Mouse (Mus musculus) lung, embryonic 14.5 days (tissue): Measurements from ENCODE around the gene Xndc1. TPM values are rescaled to one million over a fixed set of nuclear protein-coding genes. Genes with fewer than 3 reads are reported as not detected.
A peak's percentile ranks its signal among the peaks of the same experiment; 100 is the strongest.

Experiments used
- ATAC-seq: fragments of 200-750 bp; cut with Nextera tagmentation; 2 replicates; pipeline ENCODE4 v1.8.0; 2017; ENCODE audit warnings: mild to moderate bottlenecking, moderate TSS enrichment, moderate library complexity; ENCODE audit not compliant: insufficient read depth
- DNase-seq: peaks from one replicate; pipeline ENCODE4 v3.0.0-alpha.2; 2015
- H3K27ac ChIP-seq: fragments of 300-500 bp; sonication (generic); 2 replicates; pipeline ENCODE4 v1.5.1; 2014; ENCODE audit warnings: low read depth, mild to moderate bottlenecking, moderate library complexity
- H3K27me3 ChIP-seq: fragments of 300-500 bp; sonication (generic); 2 replicates; pipeline ENCODE4 v1.6.1; 2014; ENCODE audit warnings: low read length, control low read depth; ENCODE audit not compliant: insufficient read depth
- H3K36me3 ChIP-seq: fragments of 300-500 bp; sonication (generic); 2 replicates; pipeline ENCODE4 v1.6.1; 2014; ENCODE audit warnings: control low read depth; ENCODE audit not compliant: insufficient read depth
- H3K4me1 ChIP-seq: fragments of 300-500 bp; sonication (generic); 2 replicates; pipeline ENCODE4 v1.6.1; 2014; ENCODE audit warnings: antibody characterized with exemption, control low read depth; ENCODE audit not compliant: insufficient read depth
- H3K4me2 ChIP-seq: fragments of 300-500 bp; sonication (generic); 2 replicates; pipeline ENCODE4 v1.6.1; 2014; ENCODE audit warnings: mild to moderate bottlenecking
- H3K4me3 ChIP-seq: fragments of 300-500 bp; sonication (generic); 2 replicates; pipeline ENCODE4 v1.5.1; 2014; ENCODE audit warnings: low read depth, low read length
- H3K9ac ChIP-seq: fragments of 300-500 bp; sonication (generic); 2 replicates; pipeline ENCODE4 v1.6.1; 2014
- H3K9me3 ChIP-seq: fragments of 300-500 bp; sonication (generic); 2 replicates; pipeline ENCODE4 v1.6.1; 2016; ENCODE audit warnings: low read depth, low read length, control low read depth
- CTCF ChIP-seq: IDR thresholded peaks from 2 replicates; pipeline ENCODE4 v1.5.1; 2016; ENCODE audit warnings: antibody characterized with exemption, low read depth
- WGBS: fragments of 180-500 bp; shearing (Covaris S2); extraction: QIAGEN DNeasy Blood & Tissue Kit; methylation state at CpG from one replicate; pipeline ENCODE4 v1.1.7; 2014; 5-methylcytosine and 5-hydroxymethylcytosine counted together
- polyA plus RNA-seq: library from polyadenylated mRNA; unstranded; fragments of >200 nt; fragmentation: Nextera tagmentation; extraction: Ambion mirVana; gene quantifications from 2 replicates; pipeline ENCODE4 v1.2.1, GENCODE M21; 2014

The Xndc1 gene
- polyA plus RNA-seq, 1 experiment from 2014 or later, result 26.9 TPM

- no peak for TF ChIP-seq CTCF
- no peaks in the 10 kb centered on the region for H3K9me3 ChIP-seq
- WGBS, result 43% methylated on average over 5 of the region's 5 CpGs
- no peaks in the 10 kb centered on the region for H3K36me3 ChIP-seq
- peak within 1 kb of the TSS; percentile 69; the same call in 1 of the 2 replicates for H3K4me2 ChIP-seq
- peaks cover 8% of the 10 kb centered on the region; the same call in 1 of the 2 replicates for H3K4me1 ChIP-seq
- H3K27me3 ChIP-seq, result no peaks in the 10 kb centered on the region
- H3K9ac ChIP-seq, result no peak within 1 kb of the TSS
- H3K27ac ChIP-seq, result no peak within 1 kb of the TSS
- no peak within 1 kb of the TSS for H3K4me3 ChIP-seq
- no peak for DNase-seq
- ATAC-seq, result no peak
These were observed 36.2 kb downstream of the Xndc1 start, which contains the start of gene Art1 for GRCm38 (mm10) chr7:102101487-102101886. Gene Art1, plus strand, starts transcription at chr7:102101743.

DNA sequence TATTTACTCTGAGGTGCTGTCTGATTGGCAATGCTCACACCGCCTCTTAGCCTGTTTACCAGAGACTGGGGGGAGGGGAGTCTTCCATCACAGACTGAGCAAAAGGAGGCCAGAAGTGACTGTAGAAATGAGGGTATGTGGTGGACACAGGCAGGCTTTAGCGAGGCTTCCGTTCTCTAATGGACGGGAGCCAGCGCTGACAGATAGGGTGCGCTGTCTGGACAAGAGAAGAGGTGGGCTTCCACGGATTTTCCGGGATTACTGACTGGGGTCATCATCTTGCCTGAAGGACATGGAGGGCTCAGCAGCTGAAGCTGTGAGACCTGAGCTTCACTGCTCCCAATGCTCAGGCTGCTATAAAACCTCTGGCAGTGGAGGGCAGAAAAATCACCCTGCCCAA is 36.9 kb downstream of the Xndc1 start:
- H3K27ac ChIP-seq, result no peak overlapping the region
- no peak overlapping the region for H3K4me3 ChIP-seq
- no peak overlapping the region for H3K4me2 ChIP-seq
- 45% methylated on average over 8 of the region's 8 CpGs for WGBS
- DNase-seq (peak; percentile 20), ATAC-seq (no peak)
- TF ChIP-seq CTCF, result no peak
- H3K9ac ChIP-seq, result no peak overlapping the region
- peaks cover 12% of the 10 kb centered on the region for H3K4me1 ChIP-seq
- H3K9me3 ChIP-seq, result no peaks in the 10 kb centered on the region
- no peaks in the 10 kb centered on the region for H3K36me3 ChIP-seq
- no peaks in the 10 kb centered on the region for H3K27me3 ChIP-seq

GRCm38 (mm10) chr7:102102696-102103095 is 37.4 kb downstream of the Xndc1 start:
- TF ChIP-seq CTCF, result no peak
- Histone ChIP-seq H3K36me3 (no peaks in the 10 kb centered on the region), H3K9ac (no peak overlapping the region), H3K4me1 (peaks cover 12% of the 10 kb centered on the region), H3K27me3 (no peaks in the 10 kb centered on the region), H3K4me3 (no peak overlapping the region), H3K9me3 (no peaks in the 10 kb centered on the region), H3K4me2 (no peak overlapping the region), H3K27ac (no peak overlapping the region)
- ATAC-seq (no peak), DNase-seq (no peak)
- WGBS, result 43% methylated on average over 6 of the region's 6 CpGs

- Histone ChIP-seq H3K36me3 (no peaks in the 10 kb centered on the region), H3K4me1 (peaks cover 12% of the 10 kb centered on the region), H3K27ac (no peak overlapping the region), H3K9ac (no peak overlapping the region), H3K27me3 (no peaks in the 10 kb centered on the region), H3K4me2 (no peak overlapping the region), H3K4me3 (no peak overlapping the region), H3K9me3 (no peaks in the 10 kb centered on the region)
- no peak for TF ChIP-seq CTCF
- DNase-seq (no peak), ATAC-seq (no peak)
- 63% methylated on average over 2 of the region's 2 CpGs for WGBS
These were observed 38.2 kb downstream of the Xndc1 start for GRCm38 (mm10) chr7:102103555-102103954.

DNA sequence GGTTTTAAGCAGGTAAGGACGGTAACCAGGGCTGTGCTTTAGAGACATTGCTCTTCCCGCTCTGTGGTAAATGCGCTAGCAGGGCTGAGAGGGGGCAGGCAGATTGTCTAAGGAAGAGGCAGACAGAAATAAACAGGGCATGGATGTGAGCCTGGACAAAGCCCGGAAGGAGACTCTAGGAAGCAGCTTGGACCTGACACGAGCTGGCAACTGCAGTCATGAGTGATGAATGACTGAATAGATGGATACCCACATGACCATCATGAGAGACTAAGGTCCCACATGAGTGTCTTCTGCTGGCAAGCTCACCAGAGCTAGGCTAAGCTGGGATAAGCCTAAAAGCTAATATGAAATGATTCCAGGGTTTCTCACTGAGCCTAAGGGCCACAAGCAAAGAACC is 38.8 kb downstream of the Xndc1 start:
- Histone ChIP-seq H3K9me3 (no peaks in the 10 kb centered on the region), H3K4me1 (peaks cover 12% of the 10 kb centered on the region), H3K4me2 (no peak overlapping the region), H3K27me3 (no peaks in the 10 kb centered on the region), H3K27ac (no peak overlapping the region), H3K4me3 (no peak overlapping the region), H3K36me3 (no peaks in the 10 kb centered on the region), H3K9ac (no peak overlapping the region)
- WGBS, result 56% methylated on average over 5 of the region's 5 CpGs
- no peak for TF ChIP-seq CTCF
- ATAC-seq, result no peak
- peak; percentile 40 for DNase-seq

- 9% methylated on average over 23 of the region's 23 CpGs for WGBS
- H3K9me3 ChIP-seq, result no peaks in the 10 kb centered on the region
- H3K4me3 ChIP-seq, result peak overlapping the region; percentile 27
- no peak overlapping the region for H3K27ac ChIP-seq
- peak overlapping the region; percentile 46 for H3K9ac ChIP-seq
- no peaks in the 10 kb centered on the region for H3K27me3 ChIP-seq
- peaks cover 4% of the 10 kb centered on the region; the same call in 1 of the 2 replicates for H3K4me1 ChIP-seq
- H3K36me3 ChIP-seq, result no peaks in the 10 kb centered on the region
- 0 out of 2 replicates have a peak, but pooled peaks have one; percentile 13 for TF ChIP-seq CTCF
- DNase-seq (peak; percentile 57), ATAC-seq (peak; percentile 12; the same call in 1 of the 2 replicates)
- peak overlapping the region; percentile 64 for H3K4me2 ChIP-seq
These were observed 41.4 kb downstream of the Xndc1 start for GRCm38 (mm10) chr7:102106700-102107141.

GRCm38 (mm10) chr7:102108206-102108605 is 42.9 kb downstream of the Xndc1 start:
- no peak for TF ChIP-seq CTCF
- Histone ChIP-seq H3K36me3 (no peaks in the 10 kb centered on the region), H3K9ac (no peak overlapping the region), H3K27ac (no peak overlapping the region), H3K4me1 (peaks cover 4% of the 10 kb centered on the region; the same call in 1 of the 2 replicates), H3K4me2 (no peak overlapping the region), H3K9me3 (no peaks in the 10 kb centered on the region), H3K4me3 (no peak overlapping the region), H3K27me3 (no peaks in the 10 kb centered on the region)
- 92% methylated on average over 1 of the region's 1 CpGs for WGBS
- no peak for ATAC-seq
- DNase-seq, result no peak
